Mouse (Mus musculus): ENCODE results near the gene Plpp2. TPM values are rescaled to one million over a fixed set of nuclear protein-coding genes. Genes with fewer than 3 reads are reported as not detected.

Gene Plpp2
- total RNA-seq (2023), result 2.9 TPM

DNA sequence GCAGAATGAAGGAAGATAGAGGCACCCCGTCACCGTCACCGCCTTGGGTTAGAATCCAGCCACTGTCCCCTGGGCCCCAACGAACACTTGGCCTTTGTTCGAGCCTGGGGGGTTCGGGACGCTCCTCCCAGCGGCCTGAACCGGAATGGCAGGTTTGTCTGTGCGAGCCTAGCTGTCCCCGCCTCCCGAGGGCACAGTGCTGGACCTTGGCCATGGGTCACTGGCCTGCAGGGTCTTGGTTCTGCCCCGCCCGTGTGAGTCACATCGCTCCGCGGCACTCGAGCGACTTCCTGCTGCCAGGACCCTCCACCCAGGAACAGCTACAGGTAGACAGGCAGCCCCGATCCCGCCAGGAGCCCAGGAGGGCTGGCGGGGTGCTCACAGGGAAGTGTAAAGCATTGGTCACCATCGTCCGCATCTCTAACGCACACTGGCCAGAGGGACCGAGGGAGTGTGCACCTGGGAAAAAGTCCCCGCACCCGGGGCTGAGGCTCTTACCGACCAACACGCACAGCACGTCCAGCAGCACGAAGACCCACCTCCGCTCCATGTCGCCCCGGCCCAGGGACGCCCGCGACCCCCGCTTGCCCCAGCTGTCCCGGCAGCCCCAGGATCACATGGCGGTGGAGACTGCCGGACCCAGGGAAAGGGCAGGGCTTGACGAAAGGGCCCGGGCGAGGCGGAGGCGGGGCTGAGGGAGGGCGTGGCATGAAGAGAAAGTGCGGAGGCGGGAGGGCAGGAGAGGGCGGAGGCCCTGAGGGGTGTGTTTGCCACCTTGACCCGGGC is at the start of gene Plpp2:
TSS of gene Plpp2 (minus strand) at position 671 of the 786 bp plus-strand sequence.

DNA sequence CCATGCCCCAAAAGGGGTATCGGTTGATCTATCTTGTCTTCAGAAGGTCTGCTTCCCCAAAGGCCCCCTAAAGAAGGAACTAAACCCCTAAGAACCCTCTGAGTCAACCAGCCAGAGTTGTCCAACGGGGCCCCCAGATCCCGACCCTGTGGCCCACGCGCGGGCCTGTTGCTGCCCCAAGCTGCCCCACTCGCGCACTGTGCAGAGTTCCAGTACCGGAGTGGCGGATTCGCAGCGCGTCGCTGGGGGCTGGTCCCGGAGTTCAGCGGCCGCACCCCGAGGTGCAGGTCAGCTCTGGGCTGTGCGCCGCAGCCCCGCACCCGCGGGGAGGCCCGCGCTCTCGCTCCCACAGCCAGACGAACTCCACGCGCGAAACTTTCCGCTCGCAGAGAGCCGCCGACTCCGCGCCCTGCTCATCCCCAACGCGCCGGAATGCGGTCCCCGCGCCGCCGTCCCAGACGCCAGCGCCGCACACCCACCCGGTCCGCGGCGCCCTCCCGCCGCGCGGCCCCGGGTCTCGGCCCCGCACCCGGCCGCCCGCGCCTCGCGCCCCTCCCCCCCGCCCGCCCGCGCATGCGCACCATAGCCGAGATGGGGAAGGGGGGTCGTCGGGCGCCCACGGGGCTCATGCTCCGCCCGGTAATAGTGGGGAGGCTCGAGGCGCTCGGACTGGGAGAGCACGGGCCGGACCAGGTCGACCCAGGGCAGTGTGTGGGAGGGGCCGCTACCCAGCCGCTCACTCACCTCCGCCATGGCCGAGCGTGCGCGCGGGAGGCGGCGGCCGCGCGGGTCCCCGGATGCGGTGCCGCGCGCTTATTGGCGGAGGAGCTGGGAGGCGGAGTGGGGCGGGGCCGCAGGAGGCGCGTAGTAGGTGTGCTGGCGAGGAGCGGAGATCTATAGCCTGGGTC is 21.0 kb upstream of the Plpp2 start, which contains the start of gene Mier2:
TSS of gene Mier2 (minus strand) at position 870 of the 908 bp plus-strand sequence.

Other genes with a start within 250 kb of the Plpp2 start
- not detected for gene Vmn2r82, start 177.3 kb downstream of the Plpp2 start, total RNA-seq (2023)
- gene Vmn2r83, start 65.1 kb downstream of the Plpp2 start, total RNA-seq (2023), result not detected
- 57.4 TPM for gene Mier2, start 21.4 kb upstream of the Plpp2 start, total RNA-seq (2023)
- gene Theg, start 53.5 kb upstream of the Plpp2 start, total RNA-seq (2023), result not detected
- not detected for gene C2cd4c, start 80.2 kb upstream of the Plpp2 start, total RNA-seq (2023)
- gene Shc2, start 104.1 kb upstream of the Plpp2 start, total RNA-seq (2023), result not detected
- gene Odf3l2, start 111.9 kb upstream of the Plpp2 start, total RNA-seq (2023), result not detected
- gene Madcam1, start 130.8 kb upstream of the Plpp2 start, total RNA-seq (2023), result not detected
- gene Tpgs1, start 135.6 kb upstream of the Plpp2 start, total RNA-seq (2023), result 18.3 TPM
- 81.6 TPM for gene Cdc34, start 148.4 kb upstream of the Plpp2 start, total RNA-seq (2023)
- gene Gzmm, start 155.2 kb upstream of the Plpp2 start, total RNA-seq (2023), result 2.1 TPM
- gene Bsg, start 170.7 kb upstream of the Plpp2 start, total RNA-seq (2023), result 88.4 TPM
- gene Hcn2, start 182.8 kb upstream of the Plpp2 start, total RNA-seq (2023), result not detected
- 48.0 TPM for gene Polrmt, start 212.8 kb upstream of the Plpp2 start, total RNA-seq (2023)
- not detected for gene Fgf22, start 221.3 kb upstream of the Plpp2 start, total RNA-seq (2023)
- gene Rnf126, start 233.2 kb upstream of the Plpp2 start, total RNA-seq (2023), result 58.0 TPM
- not detected for gene Fstl3, start 243.5 kb upstream of the Plpp2 start, total RNA-seq (2023)